Mouse (Mus musculus): ENCODE results near the gene Pcnx.
"Not testable (repeated sequence)": the region's sequence is repeated elsewhere in the genome, so short reads cannot be mapped to it uniquely, and the experiment has no call there.

- TF ChIP-seq CTCF (IDR thresholded peaks at IDR 0.05; ENCODE audit: borderline replicate concordance, insufficient read depth, low read length); POLR2A (IDR thresholded peaks at IDR 0.05; ENCODE audit: low read depth, low read length): not testable (repeated sequence)
These were observed 184.3 kb downstream of the Pcnx start for GRCm38 (mm10) chr12:82044078-82044477.
